Mouse (Mus musculus) spleen, adult 12 weeks (tissue): ENCODE measurements around the gene D630003M21Rik.

Experiments
- DNase-seq: peaks from one replicate; pipeline ENCODE4 v3.0.0; 2022; ENCODE audit warnings: low spot score

Gene D630003M21Rik

DNA sequence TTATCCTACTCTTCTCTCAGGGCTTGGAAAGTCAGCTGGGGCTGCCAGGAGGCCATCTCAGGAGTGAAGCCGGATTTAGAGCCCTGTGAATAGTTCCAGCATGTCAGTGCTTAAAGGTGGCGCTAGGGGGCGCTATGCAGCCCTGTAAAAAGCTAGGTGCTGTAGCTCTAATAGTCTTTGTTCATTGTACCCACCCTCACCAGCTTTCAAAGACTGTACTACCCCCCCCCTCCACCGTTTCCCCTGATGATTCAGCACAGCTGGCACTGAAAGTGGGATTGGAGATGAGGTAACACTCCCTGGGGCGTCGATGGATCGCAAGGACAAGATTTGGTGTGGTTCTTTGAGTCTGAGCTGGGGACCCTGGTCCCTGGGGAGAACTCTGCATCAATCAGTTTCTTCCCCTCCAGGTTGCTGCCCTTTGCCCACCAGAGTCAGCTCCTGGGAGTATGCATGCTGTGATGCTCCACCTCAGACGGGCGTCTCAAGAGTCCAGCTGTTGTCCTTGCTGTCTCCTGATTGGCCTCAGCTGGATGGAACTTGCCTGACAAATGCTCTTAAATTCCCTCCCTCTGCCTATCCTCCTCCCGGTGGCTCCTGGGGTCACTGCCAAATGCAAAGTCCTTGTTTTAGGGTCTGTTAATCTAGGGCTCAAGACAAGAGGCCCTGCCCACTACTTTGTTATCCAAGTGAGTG, 33.9 kb downstream of the D630003M21Rik start:
- no peak for DNase-seq

GRCm38 (mm10) chr2:158193611-158194336, 35.2 kb downstream of the D630003M21Rik start:
- DNase-seq = no peak

GRCm38 (mm10) chr2:158191098-158191497, 37.9 kb downstream of the D630003M21Rik start:
- no peak for DNase-seq

- no peak for DNase-seq
These were observed 39.6 kb downstream of the D630003M21Rik start for GRCm38 (mm10) chr2:158189451-158189850.

GRCm38 (mm10) chr2:158186206-158186871, 42.7 kb downstream of the D630003M21Rik start:
- DNase-seq = no peak

- DNase-seq = no peak
These were observed 45.8 kb downstream of the D630003M21Rik start for GRCm38 (mm10) chr2:158183266-158183665.

GRCm38 (mm10) chr2:158181932-158182331, 47.1 kb downstream of the D630003M21Rik start:
- no peak for DNase-seq

DNA sequence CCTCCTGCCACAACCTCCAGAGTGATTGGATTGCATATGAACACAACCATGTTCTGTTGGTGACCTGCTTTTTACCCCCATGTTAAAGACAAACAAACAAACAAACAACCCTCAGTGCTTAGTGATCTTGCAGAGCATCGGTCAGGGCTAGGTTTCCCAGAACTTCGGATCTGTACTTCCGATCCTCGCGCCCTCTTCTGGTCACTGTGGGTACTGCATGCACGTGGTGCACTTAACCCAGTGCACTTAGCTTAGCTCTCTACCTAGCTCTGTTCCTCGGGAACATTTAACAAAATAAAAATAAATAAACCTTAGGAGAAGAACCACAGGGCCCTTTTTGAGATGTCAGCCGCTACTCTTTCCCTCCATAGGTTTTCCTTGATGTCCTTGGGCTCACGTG, 48.2 kb downstream of the D630003M21Rik start:
- DNase-seq = no peak

DNA sequence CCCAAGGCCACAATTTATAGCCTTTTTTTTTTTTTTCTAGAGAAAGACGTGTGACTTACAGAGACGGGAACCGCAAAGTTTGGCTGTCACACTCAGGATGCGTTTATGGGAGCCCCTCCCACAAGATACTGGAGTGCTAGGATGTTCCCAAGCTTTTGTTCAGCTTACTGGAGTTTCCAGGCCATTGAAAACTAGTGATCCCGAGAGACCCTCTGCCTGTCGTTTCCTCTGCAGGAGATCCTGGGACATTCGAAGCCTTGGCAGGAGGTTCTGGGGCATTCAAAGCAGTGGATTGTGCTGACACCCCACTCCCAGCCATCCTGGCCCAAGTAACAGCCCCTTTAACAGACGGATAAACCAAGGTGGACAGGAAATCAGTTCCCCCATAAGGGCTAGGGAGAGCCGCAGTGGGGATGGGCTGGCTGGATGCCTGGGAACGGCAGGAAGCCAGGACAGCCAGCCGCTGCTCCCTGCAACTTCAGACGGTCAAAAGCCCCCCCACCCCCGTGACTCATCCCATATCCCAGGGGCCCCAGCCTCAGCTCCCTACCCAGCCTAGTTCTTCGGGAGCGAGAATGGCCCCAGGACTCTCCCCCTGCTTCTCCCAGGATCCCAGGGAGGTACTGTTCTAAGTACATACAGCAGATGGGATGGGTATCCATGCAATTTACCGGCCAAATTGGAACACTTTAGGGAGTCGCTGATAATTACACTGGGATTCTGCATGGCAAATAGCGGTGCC, 49.5 kb downstream of the D630003M21Rik start:
- no peak for DNase-seq

GRCm38 (mm10) chr2:158178696-158179369, 50.2 kb downstream of the D630003M21Rik start:
- DNase-seq = no peak

DNA sequence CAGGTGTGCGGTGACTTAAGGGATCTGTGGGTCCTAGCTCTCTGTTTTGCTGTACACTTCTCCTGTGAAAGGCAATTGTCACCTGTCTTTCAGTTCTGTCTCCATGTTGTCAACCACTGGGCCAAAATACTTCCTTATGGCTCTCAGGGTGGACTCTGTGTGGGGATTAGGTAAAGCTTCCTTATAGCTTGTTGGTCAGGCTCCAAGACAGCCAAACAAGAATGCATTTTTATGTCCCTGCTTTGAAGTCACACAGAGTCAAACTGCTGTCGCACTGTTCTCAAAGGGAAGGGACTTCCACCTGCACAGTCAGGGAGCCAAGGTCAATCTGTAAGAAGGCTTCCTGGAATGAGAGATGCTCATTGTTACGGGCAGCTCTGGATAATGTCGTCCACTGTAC, 50.9 kb downstream of the D630003M21Rik start:
- DNase-seq = no peak

DNA sequence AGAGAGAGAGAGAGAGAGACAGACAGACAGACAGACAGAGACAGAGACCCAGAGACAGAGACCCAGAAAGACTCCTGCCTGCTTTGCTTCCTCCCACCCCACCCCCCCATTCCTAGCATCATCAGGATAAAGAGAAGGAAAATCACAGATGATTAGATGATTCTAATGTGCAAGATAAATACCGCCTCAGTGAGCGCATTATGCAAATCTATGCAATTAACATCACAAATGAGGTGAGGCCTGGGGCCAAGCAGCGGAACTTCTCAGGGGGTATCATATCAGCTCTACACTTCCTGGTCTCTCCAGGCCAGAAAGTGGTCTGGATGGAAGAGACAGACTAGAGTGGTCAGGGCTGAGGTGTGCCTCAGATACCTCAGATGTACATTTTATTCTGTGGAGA, 51.4 kb downstream of the D630003M21Rik start:
- DNase-seq = no peak

- no peak for DNase-seq
These were observed 52.3 kb downstream of the D630003M21Rik start for GRCm38 (mm10) chr2:158176763-158177162.

DNA sequence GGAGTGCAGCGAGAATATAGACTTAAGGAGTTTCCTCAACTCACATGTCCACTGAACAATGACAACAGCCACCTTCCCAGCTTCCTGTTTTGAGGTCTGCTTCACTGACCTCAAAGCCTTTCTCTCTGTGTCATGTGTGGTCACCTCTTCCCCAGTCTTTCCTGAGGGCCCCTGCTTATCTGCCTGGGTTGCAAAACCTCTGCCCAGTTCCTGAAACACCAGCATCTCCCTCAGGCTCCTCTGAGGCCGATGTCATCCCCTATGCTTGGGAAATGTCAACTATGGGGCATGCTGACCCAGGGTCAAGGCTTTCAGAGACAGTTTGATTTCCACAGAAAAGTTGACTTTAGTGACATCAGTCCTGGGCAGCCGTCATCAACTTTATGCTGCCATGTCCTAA, 53.6 kb downstream of the D630003M21Rik start:
- no peak for DNase-seq

DNA sequence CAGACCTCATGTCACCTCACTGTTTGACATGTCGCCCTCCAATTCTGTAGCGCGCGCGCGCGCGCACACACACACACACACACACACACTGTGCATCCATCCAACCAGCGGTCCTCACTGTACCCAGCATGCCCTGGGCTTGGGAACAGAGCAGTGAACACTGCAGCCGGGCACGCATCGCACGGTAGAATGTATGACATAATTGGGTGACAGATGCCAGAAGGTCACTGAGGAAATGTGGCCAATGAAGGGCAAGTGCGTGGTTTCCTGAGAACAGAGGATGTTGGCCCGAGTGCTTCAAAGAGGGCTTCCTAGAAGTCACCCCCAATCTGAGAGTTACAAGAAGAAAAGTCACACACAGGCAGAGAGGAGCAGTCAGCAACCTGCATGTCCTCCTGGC, 54.1 kb downstream of the D630003M21Rik start:
- DNase-seq = no peak

DNA sequence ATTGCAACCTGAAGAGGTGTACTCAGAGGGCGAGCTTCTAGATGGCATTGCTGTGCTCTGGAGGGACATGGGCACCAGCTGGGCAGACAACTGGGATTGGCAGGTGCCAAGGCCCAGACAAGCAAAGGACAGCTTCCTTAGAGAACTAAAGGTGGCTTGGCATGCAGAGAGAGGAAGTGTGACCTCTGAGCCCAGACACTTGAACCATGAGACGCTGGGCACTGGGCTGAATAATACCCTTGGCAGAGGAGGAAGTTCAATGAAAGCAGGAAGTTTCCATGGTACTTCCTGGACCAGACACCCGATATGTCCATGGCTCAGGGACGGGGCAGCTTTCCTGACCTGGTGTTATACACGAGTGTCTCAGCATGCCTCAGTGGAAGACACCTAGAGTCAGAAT, 54.6 kb downstream of the D630003M21Rik start:
- no peak for DNase-seq

- no peak for DNase-seq
These were observed 58.6 kb downstream of the D630003M21Rik start for GRCm38 (mm10) chr2:158170394-158170793.

- DNase-seq = no peak
These were observed 59.3 kb downstream of the D630003M21Rik start for GRCm38 (mm10) chr2:158169771-158170170.

DNA sequence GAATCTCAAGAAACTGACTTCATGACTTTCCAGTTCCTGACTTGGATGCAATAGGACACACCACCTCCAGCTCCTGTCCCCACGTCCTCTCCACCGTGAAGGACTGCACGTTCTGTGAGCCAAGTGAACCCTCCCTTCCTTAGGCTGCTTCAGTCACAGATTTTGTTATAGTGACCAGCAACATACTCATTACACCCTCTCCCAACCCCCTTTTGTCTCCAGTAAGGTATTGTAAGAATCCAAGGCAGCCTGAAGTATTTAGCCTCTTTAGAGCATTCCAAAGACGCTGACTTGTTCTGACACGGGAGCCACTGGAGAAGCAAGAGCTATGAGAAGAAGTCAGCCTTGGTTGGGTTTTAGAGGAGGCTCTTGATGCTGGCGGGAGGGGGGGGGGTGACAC, 59.7 kb downstream of the D630003M21Rik start:
- no peak for DNase-seq

DNA sequence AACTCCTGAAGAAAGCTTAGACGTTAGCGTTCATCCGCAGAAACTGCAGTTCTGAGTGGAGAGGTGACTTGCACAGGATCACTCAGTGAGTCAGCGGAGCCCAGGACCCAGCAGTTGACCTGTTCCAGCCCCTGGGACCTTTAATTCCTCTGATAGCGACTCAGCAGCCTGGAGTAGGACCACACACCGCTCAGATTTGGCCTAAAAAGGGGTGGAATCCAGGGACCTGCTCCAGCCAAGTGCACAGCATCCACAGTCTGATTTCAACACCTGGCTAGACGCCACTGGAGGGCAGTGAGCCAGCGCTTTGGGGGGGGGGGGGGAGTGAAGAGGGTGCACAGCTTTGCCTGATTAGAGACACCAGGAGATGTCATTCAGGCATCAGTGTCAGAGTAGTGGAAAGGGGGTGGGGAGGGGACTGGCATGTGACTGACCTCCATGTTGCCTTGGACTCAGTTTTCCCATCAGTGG, 60.2 kb downstream of the D630003M21Rik start:
- DNase-seq = no peak

- DNase-seq = no peak
These were observed 61.4 kb downstream of the D630003M21Rik start for GRCm38 (mm10) chr2:158167496-158168205.
